Mouse (Mus musculus): ENCODE data around the gene Epha4. TPM values are rescaled to one million over a fixed set of nuclear protein-coding genes. Genes with fewer than 3 reads are reported as not detected.

The Epha4 gene
- total and polyA plus RNA-seq, 3 experiments, result 3.9 to 26.0 (median 13.0) TPM

DNA sequence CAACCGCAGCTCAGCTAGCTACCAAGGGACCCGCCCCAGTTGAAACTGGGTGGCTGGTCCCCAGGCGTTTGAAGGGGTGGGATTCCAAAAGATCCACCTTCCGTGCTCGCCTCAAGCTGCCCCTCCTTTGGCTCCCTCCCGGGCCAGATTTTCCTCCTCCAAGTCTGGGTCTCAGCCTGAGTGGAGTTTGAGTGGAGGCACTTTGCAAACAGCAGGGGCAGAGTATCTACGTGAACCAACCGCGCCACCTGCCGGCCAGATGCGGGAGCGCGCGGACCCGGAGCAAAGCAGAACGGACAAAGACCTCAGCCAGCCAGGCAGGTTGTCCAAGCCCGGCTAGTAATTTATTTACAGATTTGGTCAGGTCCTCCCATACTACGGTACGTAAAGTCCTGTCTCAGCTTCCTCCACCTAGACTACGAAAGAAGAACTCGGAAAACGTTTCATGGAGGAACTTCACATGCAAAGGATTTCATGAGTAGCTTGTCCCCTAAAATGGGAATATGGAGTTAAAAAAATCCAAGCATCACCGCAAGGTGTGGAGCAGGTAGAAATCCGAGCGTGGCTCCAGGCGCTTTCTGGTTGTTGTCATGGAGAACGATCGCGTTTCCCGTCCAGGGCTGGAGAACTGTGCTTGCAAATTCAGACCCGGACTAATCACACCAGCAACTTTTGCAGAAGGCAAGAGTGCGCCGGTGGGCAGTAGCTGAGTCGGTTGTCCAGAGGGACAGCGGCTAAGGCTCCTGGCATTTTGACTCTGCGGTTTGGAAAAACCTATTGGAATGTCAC is 1.5 kb upstream of the Epha4 start:
- TF ChIP-seq MEF2A (IDR thresholded peaks at IDR 0.05; ENCODE audit: borderline replicate concordance, low read depth, low read length), result 0 out of 2 replicates have a peak, but pooled peaks have one; percentile 22
- TF ChIP-seq CTCF (conservative IDR thresholded peaks at IDR 0.05 in 1 of 2, IDR thresholded peaks at IDR 0.05 in 1 of 2; ENCODE audit: low read depth in 2 of 2, low read length in 2 of 2), result peak; percentile 55 to 84; a peak in 3 of 4 replicates
- TF ChIP-seq USF1 (IDR thresholded peaks at IDR 0.05; ENCODE audit: low read depth, low read length), result no peak
- peak; percentile 90 for TF ChIP-seq SMC3 (IDR thresholded peaks at IDR 0.05; ENCODE audit: low read depth, low read length)
- TF ChIP-seq ZMIZ1 (IDR thresholded peaks at IDR 0.05; ENCODE audit: low read depth, low read length), result no peak
- TF ChIP-seq ZC3H11A (IDR thresholded peaks at IDR 0.05; ENCODE audit: low read depth, low read length), result peak; percentile 66; the same call in 1 of the 2 replicates
- TF ChIP-seq RCOR1 (conservative IDR thresholded peaks at IDR 0.05; ENCODE audit: low read depth, low read length), result peak; percentile 36; the same call in 1 of the 2 replicates
- TF ChIP-seq RAD21 (IDR thresholded peaks at IDR 0.05; ENCODE audit: low read depth, low read length), result peak; percentile 93
- no peaks in the 10 kb centered on the region for H3K27me3 ChIP-seq (replicated peaks)
- H3K9me3 ChIP-seq (replicated peaks; ENCODE audit: low read length), result peaks cover 3% of the 10 kb centered on the region
- H3K4me3 ChIP-seq (replicated peaks in 1 of 3; ENCODE audit: low read depth in 2 of 3, low read length in 2 of 3, poor library complexity in 1 of 3), result peak overlapping the region; percentile 46 to 58 (median 57)
- dilution Hi-C loops (cut with MboI; ENCODE audit: extremely low pct_ligation_motif_present, extremely low pct_unique_long_range_greater_than_20kb, low sequenced_read_pairs) (no loop called here), in situ Hi-C loops (cut with MboI; ENCODE audit: low pct_ligation_motif_present, low pct_unique_long_range_greater_than_20kb, low sequenced_read_pairs) (loop anchor here (25.0 kb wide), 2 partner anchors 329 to 429 kb away; no protein-coding TSS in a partner anchor)
- peaks cover 31% of the 10 kb centered on the region for H3K79me2 ChIP-seq (replicated peaks; ENCODE audit: control insufficient read depth, extremely low read depth, insufficient read depth, poor library complexity, severe bottlenecking)
- peak overlapping the region; percentile 15; the same call in 1 of the 2 replicates for H3K27ac ChIP-seq (ENCODE audit: insufficient read depth, low read depth)
- peaks cover 0 to 17% of the 10 kb centered on the region in 2 experiments; a peak in 2 of 4 replicates for H3K4me1 ChIP-seq (ENCODE audit: control insufficient read depth in 1 of 2, insufficient read depth in 2 of 2)
- H3K9ac ChIP-seq (ENCODE audit: insufficient read depth, low read depth), result no peak overlapping the region; the same call in 1 of the 2 replicates
- peak; percentile 73 for DNase-seq (ENCODE audit: extremely low read depth)
- no peaks in the 10 kb centered on the region for H3K36me3 ChIP-seq (replicated peaks in 1 of 2; ENCODE audit: control insufficient read depth in 1 of 2, insufficient read depth in 1 of 2, low read length in 1 of 2)
- H3K4me2 ChIP-seq (ENCODE audit: insufficient read depth, low read depth, poor library complexity, severe bottlenecking), result peak overlapping the region; percentile 71

DNA sequence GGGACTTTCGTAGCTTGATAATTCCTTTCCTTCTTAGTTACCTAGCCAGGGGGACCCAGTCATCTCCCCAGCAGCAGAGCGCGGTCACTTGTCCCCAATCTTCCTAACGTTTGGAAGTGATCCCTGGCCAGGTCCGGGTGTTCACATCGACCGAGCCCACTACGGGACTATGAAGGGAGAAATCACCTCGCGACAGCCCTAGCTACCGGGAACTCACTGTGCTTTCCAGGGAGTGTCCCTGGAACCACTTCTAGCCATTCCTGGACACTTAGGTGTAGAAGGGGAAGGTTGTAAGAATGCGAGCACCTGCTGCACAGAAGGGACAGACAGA is 728 bp upstream of the Epha4 start:
- dilution Hi-C loops (cut with MboI; ENCODE audit: extremely low pct_ligation_motif_present, extremely low pct_unique_long_range_greater_than_20kb, low sequenced_read_pairs), result no loop called here
- Histone ChIP-seq H3K4me2 (ENCODE audit: insufficient read depth, low read depth, poor library complexity, severe bottlenecking) (peak overlapping the region; percentile 71), H3K4me1 (ENCODE audit: control insufficient read depth in 1 of 2, insufficient read depth in 2 of 2) (peaks cover 0 to 25% of the 10 kb centered on the region in 2 experiments; a peak in 2 of 4 replicates), H3K4me3 (replicated peaks in 1 of 3; ENCODE audit: low read depth in 2 of 3, low read length in 2 of 3, poor library complexity in 1 of 3) (peak overlapping the region; percentile 46 to 58 (median 57)), H3K9ac (ENCODE audit: insufficient read depth, low read depth) (peak overlapping the region; percentile 33; the same call in 1 of the 2 replicates), H3K27me3 (replicated peaks) (no peaks in the 10 kb centered on the region), H3K9me3 (replicated peaks; ENCODE audit: low read length) (peaks cover 3% of the 10 kb centered on the region), H3K36me3 (replicated peaks in 1 of 2; ENCODE audit: control insufficient read depth in 1 of 2, insufficient read depth in 1 of 2, low read length in 1 of 2) (no peaks in the 10 kb centered on the region), H3K27ac (ENCODE audit: insufficient read depth, low read depth) (peak overlapping the region; percentile 15; the same call in 1 of the 2 replicates), H3K79me2 (replicated peaks; ENCODE audit: control insufficient read depth, extremely low read depth, insufficient read depth, poor library complexity, severe bottlenecking) (peaks cover 37% of the 10 kb centered on the region)
- DNase-seq (ENCODE audit: extremely low read depth), result no peak
- in situ Hi-C loops (cut with MboI; ENCODE audit: low pct_ligation_motif_present, low pct_unique_long_range_greater_than_20kb, low sequenced_read_pairs), result loop anchor here (25.0 kb wide), 2 partner anchors 328 to 428 kb away; no protein-coding TSS in a partner anchor
- TF ChIP-seq RAD21 (IDR thresholded peaks at IDR 0.05; ENCODE audit: low read depth, low read length) (no peak), MAFK (IDR thresholded peaks at IDR 0.05; ENCODE audit: insufficient replicate concordance, low read length) (no peak), CHD1 (IDR thresholded peaks at IDR 0.05; ENCODE audit: low read depth, low read length) (no peak), USF2 (conservative IDR thresholded peaks at IDR 0.05; ENCODE audit: low read depth, low read length) (no peak), MEF2A (IDR thresholded peaks at IDR 0.05; ENCODE audit: borderline replicate concordance, low read depth, low read length) (no peak), POLR2AphosphoS2 (IDR thresholded peaks at IDR 0.05; ENCODE audit: low read depth, low read length) (no peak), HCFC1 (IDR thresholded peaks at IDR 0.05; ENCODE audit: low read depth, low read length) (no peak), IRF4 (IDR thresholded peaks at IDR 0.05; ENCODE audit: low read depth, low read length) (no peak), ETS1 (conservative IDR thresholded peaks at IDR 0.05; ENCODE audit: low read depth, low read length) (no peak), USF1 (IDR thresholded peaks at IDR 0.05; ENCODE audit: low read depth, low read length) (no peak), CHD2 (IDR thresholded peaks at IDR 0.05; ENCODE audit: low read length) (no peak), PAX5 (IDR thresholded peaks at IDR 0.05; ENCODE audit: low read length) (no peak), ZC3H11A (IDR thresholded peaks at IDR 0.05; ENCODE audit: low read depth, low read length) (no peak), POLR2A (IDR thresholded peaks at IDR 0.05; ENCODE audit: low read depth, low read length) (no peak), CTCF (conservative IDR thresholded peaks at IDR 0.05 in 1 of 2, IDR thresholded peaks at IDR 0.05 in 1 of 2; ENCODE audit: low read depth in 2 of 2, low read length in 2 of 2) (no peak), SIN3A (IDR thresholded peaks at IDR 0.05; ENCODE audit: low read length) (no peak), GABPA (IDR thresholded peaks at IDR 0.05; ENCODE audit: insufficient replicate concordance, low read depth, low read length) (no peak), EP300 (IDR thresholded peaks at IDR 0.05; ENCODE audit: low read length) (no peak), ELF1 (IDR thresholded peaks at IDR 0.05; ENCODE audit: low read depth, low read length) (no peak), KAT2A (IDR thresholded peaks at IDR 0.05; ENCODE audit: insufficient replicate concordance, low read length) (no peak)
